Mouse (Mus musculus): ENCODE measurements at regions not wholly inside any gene's neighbourhood (a gene's known extent, or its start where the extent isn't known, plus 50 kb on each side); places are given as distances from the start of the nearest gene placed in this dataset.
A peak's percentile ranks its signal among the peaks of the same experiment; 100 is the strongest.

DNA sequence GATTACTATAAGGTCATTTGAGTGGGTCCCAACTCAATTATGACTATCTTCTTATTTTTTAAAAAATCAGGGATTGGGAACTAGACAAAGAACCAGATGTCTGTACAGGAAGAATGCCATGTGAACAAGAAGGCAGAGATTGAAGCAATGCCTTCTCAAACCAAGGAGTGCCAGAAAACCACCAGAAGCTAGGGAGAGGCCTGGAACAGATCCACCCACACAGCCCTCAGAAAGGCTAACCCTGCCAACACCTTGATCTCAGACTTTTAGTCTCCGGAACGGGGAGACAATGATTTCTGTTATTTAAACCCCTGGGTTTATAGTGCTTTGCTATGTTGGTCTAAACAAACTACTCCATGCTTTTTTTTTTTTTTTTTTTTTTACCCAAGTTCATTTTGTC, 136.2 kb upstream of the Prep start:
- Histone ChIP-seq H3K9ac (no peak overlapping the region), H3K4me1 (no peaks in the 10 kb centered on the region), H3K4me2 (no peak overlapping the region), H3K27ac (no peak overlapping the region), H3K27me3 (replicated peaks) (no peaks in the 10 kb centered on the region), H3K36me3 (replicated peaks) (no peaks in the 10 kb centered on the region), H3K4me3 (no peak overlapping the region), H3K9me3 (no peaks in the 10 kb centered on the region)
- no peak for ATAC-seq (replicated peaks)
- 95% methylated on average over 2 of the region's 2 CpGs for WGBS

GRCm38 (mm10) chr10:44913751-44914388, 153.1 kb upstream of the Prep start:
- Histone ChIP-seq H3K9me3 (no peaks in the 10 kb centered on the region), H3K9ac (no peak overlapping the region), H3K4me1 (no peaks in the 10 kb centered on the region), H3K4me2 (no peak overlapping the region), H3K36me3 (replicated peaks) (no peaks in the 10 kb centered on the region), H3K27ac (no peak overlapping the region), H3K4me3 (no peak overlapping the region), H3K27me3 (replicated peaks) (no peaks in the 10 kb centered on the region)
- WGBS, result 90% methylated on average over 8 of the region's 8 CpGs
- no peak for ATAC-seq (replicated peaks)

DNA sequence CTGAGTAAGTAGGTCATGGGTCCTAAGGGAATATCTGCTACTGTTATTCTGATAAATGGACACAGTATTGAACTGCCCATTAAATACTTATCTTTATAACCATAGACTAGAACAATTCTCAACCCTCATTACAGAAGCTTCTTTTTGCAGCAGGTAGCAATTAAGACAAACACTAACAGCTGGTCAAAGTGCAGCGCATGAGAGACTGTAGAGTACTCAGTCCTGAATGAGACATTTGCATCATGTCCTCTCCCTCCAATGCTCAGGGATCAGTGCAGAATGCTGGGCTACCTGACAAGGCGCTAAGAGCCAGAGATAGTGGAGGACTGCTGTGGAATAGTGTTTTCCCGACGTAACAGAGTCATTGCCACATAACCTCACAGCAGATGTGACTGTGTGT, 162.5 kb upstream of the Prep start:
- Histone ChIP-seq H3K36me3 (replicated peaks) (no peaks in the 10 kb centered on the region), H3K27ac (no peak overlapping the region), H3K9me3 (no peaks in the 10 kb centered on the region), H3K27me3 (replicated peaks) (no peaks in the 10 kb centered on the region), H3K9ac (no peak overlapping the region), H3K4me2 (no peak overlapping the region), H3K4me1 (no peaks in the 10 kb centered on the region), H3K4me3 (no peak overlapping the region)
- 96% methylated on average over 4 of the region's 4 CpGs for WGBS
- no peak for ATAC-seq (replicated peaks)

DNA sequence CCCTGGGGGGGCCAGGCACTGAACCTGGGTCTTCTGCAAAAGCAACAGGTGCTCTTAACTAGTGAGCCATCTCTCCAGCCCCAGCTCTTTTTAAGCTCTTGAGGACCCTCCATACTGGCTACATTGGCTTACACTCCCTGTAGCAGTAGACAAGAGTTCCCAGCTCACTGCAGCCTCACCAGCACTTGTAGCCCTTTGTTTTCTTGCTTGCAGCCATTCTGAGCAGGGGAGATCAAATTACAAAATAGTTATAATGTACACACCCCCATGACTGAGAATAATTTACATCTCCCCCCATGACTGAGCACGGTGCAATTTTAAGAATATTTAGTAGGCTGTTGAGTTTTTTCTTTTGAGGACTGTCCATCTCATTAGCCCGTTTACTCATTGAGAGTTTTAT, 165.8 kb upstream of the Prep start:
- H3K27me3 ChIP-seq (replicated peaks), result no peaks in the 10 kb centered on the region
- ATAC-seq (replicated peaks), result no peak
- H3K9ac ChIP-seq, result no peak overlapping the region
- H3K4me2 ChIP-seq, result no peak overlapping the region
- no peak overlapping the region for H3K27ac ChIP-seq
- H3K36me3 ChIP-seq (replicated peaks), result no peaks in the 10 kb centered on the region
- WGBS, result 71% methylated on average over 2 of the region's 2 CpGs
- H3K4me1 ChIP-seq, result no peaks in the 10 kb centered on the region
- no peaks in the 10 kb centered on the region for H3K9me3 ChIP-seq
- no peak overlapping the region for H3K4me3 ChIP-seq

DNA sequence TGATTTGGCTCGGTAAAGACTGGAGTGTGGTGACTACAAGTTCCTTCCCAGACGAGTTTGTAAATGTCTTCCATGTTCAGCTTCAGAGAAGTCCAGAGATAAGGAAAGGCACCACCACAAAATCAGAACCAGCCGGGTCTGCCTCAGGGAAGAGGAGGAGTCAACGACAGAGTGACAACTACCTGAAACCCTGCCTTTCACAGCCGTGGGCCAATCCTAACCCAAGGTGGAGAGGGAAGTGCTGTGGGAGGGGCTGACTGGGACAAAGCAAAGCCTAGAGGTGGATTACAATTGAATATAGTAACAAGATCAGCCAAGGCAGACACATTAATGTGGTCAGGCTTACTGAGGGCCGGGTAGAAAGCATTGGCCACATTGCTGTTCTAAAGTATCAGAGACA, 174.9 kb upstream of the Prep start:
- no peak overlapping the region for H3K27ac ChIP-seq
- H3K9me3 ChIP-seq, result no peaks in the 10 kb centered on the region
- H3K9ac ChIP-seq, result no peak overlapping the region
- peaks cover 5% of the 10 kb centered on the region for H3K4me1 ChIP-seq
- no peak overlapping the region for H3K4me2 ChIP-seq
- no peaks in the 10 kb centered on the region for H3K27me3 ChIP-seq (replicated peaks)
- no peak for ATAC-seq (replicated peaks)
- H3K36me3 ChIP-seq (replicated peaks), result no peaks in the 10 kb centered on the region
- no peak overlapping the region for H3K4me3 ChIP-seq
- WGBS, result 57% methylated on average over 6 of the region's 6 CpGs

DNA sequence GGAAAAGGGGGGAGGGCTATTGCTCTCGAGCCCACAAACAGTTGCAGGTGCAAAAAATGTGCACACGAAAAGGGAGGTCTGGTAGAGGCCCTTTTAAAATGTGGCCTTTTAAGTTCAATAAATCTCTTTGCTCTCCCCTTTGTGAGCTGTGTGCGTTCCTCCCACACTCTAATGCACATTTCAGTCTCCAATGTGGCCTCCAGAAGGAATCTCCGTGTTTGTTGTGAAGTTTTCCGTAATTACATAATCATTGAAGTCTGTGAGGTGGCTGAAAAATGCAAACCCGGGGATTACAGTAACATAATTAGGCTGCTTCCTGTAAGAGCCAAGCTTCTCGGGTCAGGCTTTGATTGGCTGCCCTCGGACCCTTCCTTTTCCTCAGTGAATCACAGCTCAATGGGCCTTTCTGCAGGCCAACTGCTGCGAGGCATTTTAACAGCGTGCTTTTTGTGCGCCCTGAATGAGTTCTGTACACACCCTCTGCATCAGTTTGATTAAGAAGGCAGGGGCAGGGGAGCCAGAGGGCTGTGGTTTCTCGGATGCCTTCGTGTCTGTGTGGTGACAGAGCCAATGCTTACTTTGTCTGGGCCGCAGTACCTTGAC, 179.8 kb upstream of the Prep start:
- Histone ChIP-seq H3K27ac (no peak overlapping the region), H3K27me3 (replicated peaks) (no peaks in the 10 kb centered on the region), H3K9ac (no peak overlapping the region), H3K9me3 (no peaks in the 10 kb centered on the region), H3K36me3 (replicated peaks) (no peaks in the 10 kb centered on the region), H3K4me3 (no peak overlapping the region), H3K4me2 (peak overlapping the region; percentile 25), H3K4me1 (peaks cover 7% of the 10 kb centered on the region)
- peak; percentile 70 for ATAC-seq (replicated peaks)
- 18% methylated on average over 14 of the region's 14 CpGs for WGBS

DNA sequence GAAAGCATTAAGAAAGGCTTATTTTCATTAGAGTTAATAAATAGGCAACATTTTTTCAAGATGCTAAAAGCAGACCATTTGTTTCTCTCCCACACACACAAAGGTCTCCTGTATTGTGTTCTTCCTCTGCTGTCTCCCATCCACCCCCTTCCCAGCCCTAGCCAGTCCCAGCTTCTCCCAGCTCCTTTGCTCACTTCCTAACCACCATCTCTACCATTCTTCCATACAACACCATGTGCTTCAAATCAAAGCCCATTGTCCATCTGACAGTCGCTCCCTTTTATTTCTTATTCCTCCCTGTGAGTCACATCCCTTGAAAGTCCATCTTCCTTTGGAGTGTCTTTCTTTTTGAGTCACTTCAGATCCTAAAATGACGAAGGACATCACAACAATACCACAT, 185.0 kb upstream of the Prep start:
- Histone ChIP-seq H3K9me3 (no peaks in the 10 kb centered on the region), H3K4me3 (no peak overlapping the region), H3K4me1 (peaks cover under 1% of the 10 kb centered on the region; the same call in 1 of the 2 replicates), H3K36me3 (replicated peaks) (no peaks in the 10 kb centered on the region), H3K27me3 (replicated peaks) (no peaks in the 10 kb centered on the region), H3K27ac (no peak overlapping the region), H3K4me2 (no peak overlapping the region), H3K9ac (no peak overlapping the region)
- 75% methylated on average over 2 of the region's 2 CpGs for WGBS
- ATAC-seq (replicated peaks), result no peak

DNA sequence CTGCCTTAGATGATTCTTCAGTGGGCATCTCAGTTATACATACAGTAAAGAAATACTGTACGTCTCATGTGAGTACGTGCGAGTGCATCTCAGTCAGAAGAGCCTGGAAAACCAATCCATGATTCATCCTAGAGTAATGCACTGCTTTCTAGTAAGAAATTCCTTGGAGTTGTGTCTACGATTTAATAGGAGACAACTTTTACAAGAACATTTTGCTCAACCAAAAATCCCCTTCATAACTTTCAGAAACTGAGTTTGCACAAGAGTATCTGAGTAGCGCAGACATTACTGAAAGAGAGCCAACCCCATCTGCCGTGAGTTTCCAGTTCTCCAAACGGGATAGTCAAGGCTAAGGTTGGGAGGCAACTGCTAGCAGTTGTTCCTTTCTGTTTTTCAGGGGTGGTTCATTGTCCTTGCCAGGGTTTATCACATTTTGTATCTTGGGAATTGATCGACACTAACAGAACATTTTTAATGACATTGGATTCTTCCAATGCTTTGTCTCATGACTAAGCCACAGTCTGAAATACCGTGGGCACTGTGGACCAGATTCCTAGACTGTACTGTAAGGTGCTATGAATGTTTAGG, 189.8 kb upstream of the Prep start:
- Histone ChIP-seq H3K4me2 (no peak overlapping the region), H3K4me1 (no peaks in the 10 kb centered on the region), H3K36me3 (replicated peaks) (no peaks in the 10 kb centered on the region), H3K4me3 (no peak overlapping the region), H3K27ac (no peak overlapping the region), H3K9ac (no peak overlapping the region), H3K9me3 (no peaks in the 10 kb centered on the region), H3K27me3 (replicated peaks) (no peaks in the 10 kb centered on the region)
- WGBS, result 96% methylated on average over 9 of the region's 9 CpGs
- ATAC-seq (replicated peaks), result no peak

- no peak overlapping the region for H3K9ac ChIP-seq
- no peak overlapping the region for H3K27ac ChIP-seq
- 75% methylated on average over 5 of the region's 5 CpGs for WGBS
- no peak for ATAC-seq (replicated peaks)
- no peak overlapping the region for H3K4me2 ChIP-seq
- no peaks in the 10 kb centered on the region for H3K4me1 ChIP-seq
- H3K9me3 ChIP-seq, result no peaks in the 10 kb centered on the region
- no peak overlapping the region for H3K4me3 ChIP-seq
- no peaks in the 10 kb centered on the region for H3K27me3 ChIP-seq (replicated peaks)
- no peaks in the 10 kb centered on the region for H3K36me3 ChIP-seq (replicated peaks)
Observed at GRCm38 (mm10) chr10:44873642-44874285, 193.2 kb upstream of the Prep start.

GRCm38 (mm10) chr10:44864191-44864747, 202.7 kb upstream of the Prep start:
- Histone ChIP-seq H3K9me3 (no peaks in the 10 kb centered on the region), H3K27ac (no peak overlapping the region), H3K4me1 (no peaks in the 10 kb centered on the region), H3K4me2 (no peak overlapping the region), H3K9ac (no peak overlapping the region), H3K36me3 (replicated peaks) (no peaks in the 10 kb centered on the region), H3K27me3 (replicated peaks) (no peaks in the 10 kb centered on the region), H3K4me3 (no peak overlapping the region)
- 93% methylated on average over 1 of the region's 1 CpGs for WGBS
- ATAC-seq (replicated peaks), result no peak

GRCm38 (mm10) chr10:44862360-44862674, 204.7 kb upstream of the Prep start:
- H3K4me3 ChIP-seq, result no peak overlapping the region
- WGBS, result 76% methylated on average over 8 of the region's 8 CpGs
- H3K36me3 ChIP-seq (replicated peaks), result no peaks in the 10 kb centered on the region
- no peak overlapping the region for H3K27ac ChIP-seq
- ATAC-seq (replicated peaks), result no peak
- no peaks in the 10 kb centered on the region for H3K4me1 ChIP-seq
- H3K4me2 ChIP-seq, result no peak overlapping the region
- H3K9ac ChIP-seq, result no peak overlapping the region
- no peaks in the 10 kb centered on the region for H3K27me3 ChIP-seq (replicated peaks)
- no peaks in the 10 kb centered on the region for H3K9me3 ChIP-seq

DNA sequence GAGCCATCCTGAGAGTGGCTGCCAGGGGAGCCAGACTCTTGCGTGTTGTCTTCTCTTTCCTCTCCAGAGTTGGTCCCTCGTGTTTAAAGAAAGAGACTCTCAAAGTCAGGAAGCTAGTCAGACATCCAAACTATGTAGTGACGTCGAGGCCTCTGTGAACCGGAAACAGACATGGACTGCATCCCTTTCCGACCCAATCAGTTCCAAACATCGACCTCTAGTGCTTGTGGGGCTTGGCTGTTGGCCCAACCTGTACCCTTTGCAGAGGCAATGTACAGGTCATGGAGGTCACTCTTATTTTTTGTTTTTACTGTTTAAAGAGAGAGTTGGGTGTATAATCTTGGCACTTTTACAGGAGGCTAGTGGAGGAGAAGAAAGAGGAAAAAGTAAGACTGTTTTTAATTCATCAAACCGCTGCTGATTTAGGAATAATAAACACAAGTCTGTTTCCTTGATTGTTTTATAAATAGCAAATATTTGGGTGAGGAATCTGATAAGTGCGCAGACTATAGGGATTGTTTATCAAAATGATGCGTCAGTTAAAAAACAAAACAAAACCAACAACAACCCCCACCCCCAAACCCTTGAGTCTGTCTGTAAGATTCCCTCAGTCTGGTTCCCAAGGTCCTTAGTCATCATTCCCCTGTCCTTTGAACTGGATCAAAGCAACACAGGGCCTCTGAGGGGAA, 205.2 kb upstream of the Prep start:
- Histone ChIP-seq H3K27me3 (replicated peaks) (no peaks in the 10 kb centered on the region), H3K9ac (no peak overlapping the region), H3K4me1 (no peaks in the 10 kb centered on the region), H3K4me2 (no peak overlapping the region), H3K4me3 (no peak overlapping the region), H3K27ac (no peak overlapping the region), H3K36me3 (replicated peaks) (no peaks in the 10 kb centered on the region), H3K9me3 (no peaks in the 10 kb centered on the region)
- 88% methylated on average over 10 of the region's 10 CpGs for WGBS
- ATAC-seq (replicated peaks), result no peak

Measured in midbrain, embryonic 15.5 days (tissue).